Mouse (Mus musculus) stomach, embryonic 15.5 days (tissue): ENCODE measurements at regions not wholly inside any gene's neighbourhood (a gene's known extent, or its start where the extent isn't known, plus 50 kb on each side); places are given as distances from the start of the nearest gene placed in this dataset.
A peak's percentile ranks its signal among the peaks of the same experiment; 100 is the strongest.
"Not testable (repeated sequence)": the region's sequence is repeated elsewhere in the genome, so short reads cannot be mapped to it uniquely, and the experiment has no call there.

Experiments
- ATAC-seq: fragments of 200-750 bp; cut with Nextera tagmentation; 2 replicates; pipeline ENCODE4 v1.8.0; 2017; ENCODE audit warnings: low read depth, moderate number of reproducible peaks, moderate TSS enrichment; ENCODE audit not compliant: insufficient read depth, low FRiP score
- H3K27ac ChIP-seq: fragments of 300-500 bp; sonication (generic); 2 replicates; pipeline ENCODE4 v1.5.1; 2015; ENCODE audit warnings: mild to moderate bottlenecking, inconsistent platforms
- H3K27me3 ChIP-seq: fragments of 300-500 bp; sonication (generic); replicated peaks from 2 replicates; pipeline ENCODE4 v1.6.1; 2015; ENCODE audit warnings: inconsistent platforms
- H3K36me3 ChIP-seq: fragments of 300-500 bp; sonication (generic); 2 replicates; pipeline ENCODE4 v1.6.1; 2015; ENCODE audit warnings: inconsistent platforms
- H3K4me1 ChIP-seq: fragments of 300-500 bp; sonication (generic); 2 replicates; pipeline ENCODE4 v1.6.1; 2015; ENCODE audit warnings: inconsistent platforms
- H3K4me2 ChIP-seq: fragments of 300-500 bp; sonication (generic); 2 replicates; pipeline ENCODE4 v1.6.1; 2015; ENCODE audit warnings: mild to moderate bottlenecking, inconsistent platforms
- H3K4me3 ChIP-seq: fragments of 300-500 bp; sonication (generic); replicated peaks from 2 replicates; pipeline ENCODE4 v1.5.1; 2015; ENCODE audit warnings: inconsistent platforms
- H3K9ac ChIP-seq: fragments of 300-500 bp; sonication (generic); 2 replicates; pipeline ENCODE4 v1.6.1; 2015; ENCODE audit warnings: inconsistent platforms
- H3K9me3 ChIP-seq: fragments of 300-500 bp; sonication (generic); 2 replicates; pipeline ENCODE4 v1.6.1; 2016; ENCODE audit warnings: inconsistent platforms
- WGBS: fragments of 180-500 bp; shearing (Covaris S2); methylation state at CpG from one replicate; pipeline ENCODE4 v1.1.7; 2015; 5-methylcytosine and 5-hydroxymethylcytosine counted together

- 69% methylated on average over 7 of the region's 7 CpGs for WGBS
- H3K27ac ChIP-seq: no peak overlapping the region
Measured at GRCm38 (mm10) chr17:50346451-50347192, 53.2 kb upstream of the Dazl start.

GRCm38 (mm10) chr17:50353818-50354217 lies 60.4 kb upstream of the Dazl start:
- not testable (repeated sequence) for H3K4me3 ChIP-seq, H3K9ac ChIP-seq, H3K27me3 ChIP-seq, H3K4me2 ChIP-seq, H3K36me3 ChIP-seq, H3K4me1 ChIP-seq, H3K9me3 ChIP-seq, H3K27ac ChIP-seq, ATAC-seq
- WGBS: 60% methylated on average over 2 of the region's 2 CpGs

More at GRCm38 (mm10) chr17:50346451-50347192, 53.2 kb upstream of the Dazl start:
- Histone ChIP-seq H3K27me3 (no peaks in the 10 kb centered on the region), H3K9me3 (no peaks in the 10 kb centered on the region), H3K36me3 (no peaks in the 10 kb centered on the region), H3K9ac (no peak overlapping the region), H3K4me1 (no peaks in the 10 kb centered on the region), H3K4me3 (no peak overlapping the region), H3K4me2 (no peak overlapping the region)
- no peak for ATAC-seq

GRCm38 (mm10) chr17:50354357-50354756 lies 60.9 kb upstream of the Dazl start:
- no peaks in the 10 kb centered on the region for H3K4me1 ChIP-seq
- no peak for ATAC-seq
- no peak overlapping the region for H3K27ac ChIP-seq
- H3K9me3 ChIP-seq: no peaks in the 10 kb centered on the region
- no peak overlapping the region for H3K9ac ChIP-seq
- H3K36me3 ChIP-seq: no peaks in the 10 kb centered on the region
- no peak overlapping the region for H3K4me3 ChIP-seq
- no peaks in the 10 kb centered on the region for H3K27me3 ChIP-seq
- no peak overlapping the region for H3K4me2 ChIP-seq
- 87% methylated on average over 6 of the region's 6 CpGs for WGBS

DNA sequence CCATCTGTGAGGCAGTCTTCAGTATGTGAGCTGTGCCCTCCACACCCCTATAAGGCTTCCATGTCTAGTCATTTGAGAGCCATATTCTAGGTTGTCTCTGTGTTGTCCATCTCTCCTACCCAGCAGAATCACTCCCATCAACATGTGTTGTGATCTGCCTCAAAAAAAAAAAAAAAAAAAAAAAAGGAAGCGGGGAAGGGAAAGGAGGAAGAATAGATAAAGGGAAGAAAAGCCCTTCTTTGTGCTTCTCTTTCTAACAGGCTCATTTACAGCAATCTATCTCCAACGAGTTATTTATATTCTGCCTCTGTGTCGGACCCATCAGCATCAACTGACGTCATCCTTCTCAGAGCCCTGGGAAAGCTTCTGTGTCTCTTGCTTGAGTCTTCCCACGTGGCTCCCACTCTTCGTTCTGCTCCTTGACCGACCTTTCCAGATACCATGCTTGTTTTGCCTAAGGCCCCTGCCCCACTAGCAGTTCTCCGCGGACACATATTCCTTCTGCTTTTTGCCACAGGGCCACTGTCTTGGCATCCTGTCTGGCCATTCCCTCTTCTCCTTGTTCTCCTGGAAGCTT lies 68.3 kb upstream of the Dazl start:
- ATAC-seq: no peak

DNA sequence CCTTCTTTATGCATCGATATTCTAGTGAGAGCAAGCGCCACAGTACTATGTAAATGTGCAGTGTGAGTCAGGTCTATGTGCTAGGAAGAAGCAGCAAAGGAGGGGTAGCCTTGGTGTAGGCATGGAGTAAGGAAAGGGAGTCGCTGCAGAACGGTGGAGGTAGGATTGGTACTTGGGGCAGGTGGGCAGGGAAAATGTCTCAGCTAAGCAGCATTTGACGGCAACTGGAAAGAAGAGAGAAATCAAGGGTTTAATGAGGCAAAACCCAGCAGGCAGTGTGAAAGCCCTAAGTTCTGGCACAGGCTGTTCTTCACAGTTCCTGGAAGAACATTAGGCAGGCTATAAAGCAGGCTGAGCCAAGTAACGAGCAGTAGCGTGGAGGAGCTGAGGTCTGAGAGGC lies 72.0 kb upstream of the Dazl start:
- ATAC-seq: no peak
- 90% methylated on average over 7 of the region's 7 CpGs for WGBS
- H3K9ac ChIP-seq: no peak overlapping the region

More for the DNA sequence above, 68.3 kb upstream of the Dazl start:
- Histone ChIP-seq H3K27ac (no peak overlapping the region), H3K4me3 (no peak overlapping the region), H3K4me1 (no peaks in the 10 kb centered on the region), H3K9ac (no peak overlapping the region), H3K9me3 (no peaks in the 10 kb centered on the region), H3K4me2 (no peak overlapping the region), H3K36me3 (no peaks in the 10 kb centered on the region), H3K27me3 (no peaks in the 10 kb centered on the region)
- WGBS: 61% methylated on average over 9 of the region's 9 CpGs

GRCm38 (mm10) chr17:50366181-50366580 lies 72.7 kb upstream of the Dazl start:
- H3K9ac ChIP-seq: no peak overlapping the region
- no peak overlapping the region for H3K4me2 ChIP-seq
- no peaks in the 10 kb centered on the region for H3K9me3 ChIP-seq
- H3K27ac ChIP-seq: no peak overlapping the region
- WGBS: 81% methylated on average over 5 of the region's 5 CpGs
- H3K36me3 ChIP-seq: no peaks in the 10 kb centered on the region
- ATAC-seq: no peak
- no peaks in the 10 kb centered on the region for H3K27me3 ChIP-seq
- 0 out of 2 replicates have a peak, but pooled peaks cover 4% of the 10 kb centered on the region for H3K4me1 ChIP-seq
- H3K4me3 ChIP-seq: no peak overlapping the region

More for the DNA sequence above, 72.0 kb upstream of the Dazl start:
- H3K36me3 ChIP-seq: no peaks in the 10 kb centered on the region
- H3K4me1 ChIP-seq: 0 out of 2 replicates have a peak, but pooled peaks cover 4% of the 10 kb centered on the region
- no peak overlapping the region for H3K4me2 ChIP-seq
- H3K27me3 ChIP-seq: no peaks in the 10 kb centered on the region
- no peaks in the 10 kb centered on the region for H3K9me3 ChIP-seq
- H3K4me3 ChIP-seq: no peak overlapping the region
- H3K27ac ChIP-seq: no peak overlapping the region

DNA sequence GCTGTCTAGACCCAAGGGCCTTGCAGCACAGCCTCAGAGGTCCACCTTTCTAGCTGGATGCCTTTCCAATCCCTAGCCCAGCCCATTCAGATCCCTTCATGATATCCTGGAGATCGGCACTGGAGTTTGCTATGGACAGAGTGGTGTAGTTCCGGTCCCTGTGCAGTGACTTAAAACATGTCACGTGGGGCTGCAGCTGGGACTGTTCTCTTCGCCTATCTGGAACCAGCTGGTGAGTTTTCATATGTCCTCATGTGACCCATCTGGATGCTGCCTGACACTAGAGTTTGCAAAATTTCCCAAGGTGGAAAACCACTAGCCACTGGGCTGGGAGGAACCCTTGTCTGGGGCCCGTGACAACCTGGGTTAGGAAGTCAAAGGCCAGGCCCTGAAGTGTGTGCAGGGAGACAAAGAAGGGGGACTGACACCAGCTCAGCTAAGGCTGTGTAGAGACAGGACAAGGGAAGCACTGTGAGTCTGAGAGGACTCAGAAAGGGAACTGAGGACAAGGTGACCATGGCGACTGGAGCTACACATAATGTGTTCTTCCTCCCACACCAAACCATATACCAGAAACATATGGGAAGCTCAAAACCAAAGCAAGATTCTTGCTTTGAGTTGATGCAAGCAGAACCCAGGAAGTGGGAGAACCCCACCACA lies 75.9 kb upstream of the Dazl start:
- H3K36me3 ChIP-seq: no peaks in the 10 kb centered on the region
- no peak overlapping the region for H3K4me2 ChIP-seq
- WGBS: 62% methylated on average over 6 of the region's 6 CpGs
- H3K9ac ChIP-seq: no peak overlapping the region
- peak; percentile 28; the same call in 1 of the 2 replicates for ATAC-seq
- H3K27me3 ChIP-seq: no peaks in the 10 kb centered on the region
- 0 out of 2 replicates have a peak, but pooled peaks cover 4% of the 10 kb centered on the region for H3K4me1 ChIP-seq
- H3K27ac ChIP-seq: no peak overlapping the region
- H3K4me3 ChIP-seq: no peak overlapping the region
- no peaks in the 10 kb centered on the region for H3K9me3 ChIP-seq

- Histone ChIP-seq H3K9ac (no peak overlapping the region), H3K27me3 (no peaks in the 10 kb centered on the region), H3K36me3 (no peaks in the 10 kb centered on the region), H3K4me1 (0 out of 2 replicates have a peak, but pooled peaks cover 4% of the 10 kb centered on the region), H3K9me3 (no peaks in the 10 kb centered on the region), H3K27ac (no peak overlapping the region), H3K4me3 (no peak overlapping the region), H3K4me2 (no peak overlapping the region)
- peak; percentile 71; the same call in 1 of the 2 replicates for ATAC-seq
- 59% methylated on average over 1 of the region's 1 CpGs for WGBS
Measured at GRCm38 (mm10) chr17:50370484-50370883, 77.0 kb upstream of the Dazl start.

- Histone ChIP-seq H3K27me3 (no peaks in the 10 kb centered on the region), H3K4me1 (0 out of 2 replicates have a peak, but pooled peaks cover 4% of the 10 kb centered on the region), H3K9ac (no peak overlapping the region), H3K27ac (no peak overlapping the region), H3K4me3 (no peak overlapping the region), H3K9me3 (no peaks in the 10 kb centered on the region), H3K36me3 (no peaks in the 10 kb centered on the region), H3K4me2 (no peak overlapping the region)
- no peak for ATAC-seq
- WGBS: 73% methylated on average over 5 of the region's 5 CpGs
Measured at GRCm38 (mm10) chr17:50373496-50374141, 80.2 kb upstream of the Dazl start.

- no peak overlapping the region for H3K27ac ChIP-seq
- H3K9me3 ChIP-seq: no peaks in the 10 kb centered on the region
- 76% methylated on average over 3 of the region's 3 CpGs for WGBS
- no peak overlapping the region for H3K4me3 ChIP-seq
- H3K4me1 ChIP-seq: no peaks in the 10 kb centered on the region
- H3K36me3 ChIP-seq: no peaks in the 10 kb centered on the region
- H3K4me2 ChIP-seq: no peak overlapping the region
- H3K27me3 ChIP-seq: no peaks in the 10 kb centered on the region
- no peak for ATAC-seq
- no peak overlapping the region for H3K9ac ChIP-seq
Measured at GRCm38 (mm10) chr17:50375465-50375864, 82.0 kb upstream of the Dazl start.

DNA sequence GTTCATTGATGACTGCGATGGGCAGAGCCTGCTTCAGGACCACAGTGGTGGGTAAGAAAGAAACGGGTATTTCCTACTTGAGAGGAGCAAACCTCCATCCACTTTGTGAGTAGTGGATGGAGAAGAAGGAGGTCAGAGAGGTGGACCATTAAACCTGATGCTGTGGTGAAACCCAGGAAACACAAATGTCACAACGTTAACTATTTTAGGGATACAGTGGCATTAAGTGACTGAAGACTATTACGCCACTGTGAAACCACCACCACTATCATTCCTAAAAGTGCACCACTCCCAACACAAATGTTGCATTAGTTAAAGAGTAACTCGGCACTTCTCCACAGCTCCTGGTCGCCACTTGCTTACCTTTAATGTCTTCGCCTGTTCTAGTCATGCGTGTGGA lies 83.3 kb upstream of the Dazl start:
- Histone ChIP-seq H3K27ac (no peak overlapping the region), H3K27me3 (no peaks in the 10 kb centered on the region), H3K36me3 (no peaks in the 10 kb centered on the region), H3K4me2 (no peak overlapping the region), H3K9ac (no peak overlapping the region), H3K4me1 (no peaks in the 10 kb centered on the region), H3K9me3 (no peaks in the 10 kb centered on the region), H3K4me3 (no peak overlapping the region)
- WGBS: 77% methylated on average over 8 of the region's 8 CpGs
- ATAC-seq: no peak
